Mouse (Mus musculus) megakaryocyte, adult 5-6 weeks (primary cell): ENCODE results near the gene Abcc3. TPM values are rescaled to one million over a fixed set of nuclear protein-coding genes. Genes with fewer than 3 reads are reported as not detected.

Source experiments
- ATAC-seq: 2 replicates; pipeline ENCODE4 v1.8.0; 2016; ENCODE audit warnings: mild to moderate bottlenecking, inconsistent platforms; ENCODE audit not compliant: poor library complexity, severe bottlenecking
- total RNA-seq, 2 experiments: library from RNA; stranded (forward) in 1 of 2; stranded (reverse) in 1 of 2; fragments of 153-499, 151-499 nt in 1 of 2; fragments of 221-1000, 200-1000 nt in 1 of 2; gene quantifications; 2 replicates each; pipeline versions ENCODE4 v1.2.3 to v1.2.4; 2015 to 2017

Gene Abcc3
- total RNA-seq, 2 experiments from 2014 or later: 1.1 to 1.8 TPM

DNA sequence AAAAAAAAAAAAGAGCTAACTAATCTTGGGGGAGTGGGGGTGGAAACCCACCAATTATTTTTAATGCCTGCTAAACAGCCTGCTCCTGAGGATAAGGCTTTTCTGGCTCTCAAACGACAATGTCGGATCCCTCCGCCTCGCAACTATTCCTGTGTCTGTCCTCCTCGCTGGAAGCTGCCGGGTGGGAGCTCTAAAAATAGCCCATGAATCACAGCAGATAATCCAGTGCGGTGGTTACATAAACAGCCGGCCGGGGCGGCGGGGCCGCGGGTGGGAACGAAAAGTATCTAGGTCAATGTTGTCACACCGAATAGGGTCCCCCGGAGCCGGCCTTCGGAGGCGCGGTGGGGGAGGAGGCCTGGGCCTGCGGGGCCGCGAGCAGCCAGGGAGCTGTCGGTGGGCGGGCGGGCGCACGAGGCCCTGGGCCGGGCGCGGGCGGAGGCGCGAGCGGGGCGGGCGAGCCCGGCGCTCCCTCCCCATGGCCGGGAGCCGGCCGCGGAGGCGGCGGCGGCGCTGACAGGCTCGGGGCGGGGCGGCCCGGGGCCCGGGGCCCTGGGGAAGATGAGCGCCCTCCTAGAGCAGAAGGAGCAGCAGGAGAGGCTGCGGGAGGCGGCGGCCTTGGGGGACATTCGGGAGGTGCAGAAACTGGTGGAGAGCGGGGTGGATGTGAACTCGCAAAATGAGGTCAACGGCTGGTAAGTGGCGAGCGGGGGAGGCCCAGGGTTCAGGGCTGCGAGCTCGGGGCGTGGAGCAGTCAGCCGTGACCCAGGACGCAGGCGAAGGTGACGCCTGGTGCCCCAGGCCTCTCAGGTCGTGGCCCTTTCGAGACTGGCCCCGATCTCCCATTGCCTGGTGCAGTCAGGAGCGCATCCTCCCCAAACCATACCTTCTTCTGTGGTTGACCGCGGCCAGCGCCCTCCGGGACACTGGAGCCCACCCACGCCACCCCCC, 64.8 kb downstream of the Abcc3 start, which contains the start of gene Ankrd40:
Ankrd40 (plus strand) TSS at position 309 of the 951 bp plus-strand sequence.
- ATAC-seq: peak; percentile 92

GRCm38 (mm10) chr11:94326961-94327411, 65.8 kb downstream of the Abcc3 start:
- no peak for ATAC-seq

GRCm38 (mm10) chr11:94324618-94325017, 68.2 kb downstream of the Abcc3 start:
- no peak for ATAC-seq

GRCm38 (mm10) chr11:94323271-94323925, 69.4 kb downstream of the Abcc3 start:
- no peak for ATAC-seq

- ATAC-seq: no peak
Measured at GRCm38 (mm10) chr11:94322636-94323035, 70.2 kb downstream of the Abcc3 start.

- peak; percentile 95 for ATAC-seq
Measured at GRCm38 (mm10) chr11:94321931-94322400, 70.8 kb downstream of the Abcc3 start, which contains the start of gene Luc7l3. TSS of gene Luc7l3 (minus strand) at chr11:94321988.

- peak; percentile 68 for ATAC-seq
Measured at GRCm38 (mm10) chr11:94320969-94321930, 71.5 kb downstream of the Abcc3 start.

DNA sequence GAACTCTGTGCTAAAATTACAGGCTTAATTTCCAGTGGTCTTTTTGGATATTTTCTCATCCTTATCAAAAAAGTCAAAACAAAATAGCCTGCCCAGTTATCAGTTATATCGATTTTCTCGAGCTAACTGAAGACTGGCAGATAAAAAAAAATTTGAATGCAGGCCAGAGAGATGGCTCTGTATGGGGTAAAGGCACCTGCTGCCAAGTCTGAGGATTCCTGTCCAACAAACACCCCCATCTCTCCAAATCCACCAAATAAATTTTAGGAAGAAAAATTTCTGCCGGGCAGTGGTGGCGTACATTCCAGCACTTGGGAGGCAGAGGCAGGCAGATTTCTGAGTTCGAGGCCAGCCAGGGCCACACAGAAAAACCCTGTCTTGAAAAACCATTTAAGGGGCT, 74.7 kb downstream of the Abcc3 start:
- no peak for ATAC-seq

- ATAC-seq: no peak
Measured at GRCm38 (mm10) chr11:94317515-94317914, 75.3 kb downstream of the Abcc3 start.

DNA sequence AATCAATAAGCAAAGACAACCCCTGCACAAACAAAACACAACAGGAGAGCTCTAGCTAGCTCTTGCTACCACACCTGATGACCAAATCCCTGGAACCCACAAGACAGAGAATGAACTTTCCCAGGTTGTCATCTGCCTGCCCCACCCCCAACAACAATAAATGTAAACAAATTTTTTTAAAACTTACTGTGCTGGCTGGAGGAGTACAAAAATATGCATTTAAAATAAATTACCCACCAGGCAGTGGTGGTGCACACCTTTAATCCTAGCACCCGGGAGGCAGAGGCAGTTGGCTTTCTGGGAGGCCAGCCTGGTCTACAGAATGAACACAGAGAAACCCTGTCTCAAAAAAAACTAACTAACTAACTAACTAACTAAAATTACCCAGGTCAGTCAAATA, 75.8 kb downstream of the Abcc3 start:
- ATAC-seq: no peak

- no peak for ATAC-seq
Measured at GRCm38 (mm10) chr11:94316528-94316927, 76.3 kb downstream of the Abcc3 start.

- no peak for ATAC-seq
Measured at GRCm38 (mm10) chr11:94315308-94315707, 77.5 kb downstream of the Abcc3 start.

- no peak for ATAC-seq
Measured at GRCm38 (mm10) chr11:94314098-94314652, 78.6 kb downstream of the Abcc3 start.

- no peak for ATAC-seq
Measured at GRCm38 (mm10) chr11:94312733-94313132, 80.1 kb downstream of the Abcc3 start.

DNA sequence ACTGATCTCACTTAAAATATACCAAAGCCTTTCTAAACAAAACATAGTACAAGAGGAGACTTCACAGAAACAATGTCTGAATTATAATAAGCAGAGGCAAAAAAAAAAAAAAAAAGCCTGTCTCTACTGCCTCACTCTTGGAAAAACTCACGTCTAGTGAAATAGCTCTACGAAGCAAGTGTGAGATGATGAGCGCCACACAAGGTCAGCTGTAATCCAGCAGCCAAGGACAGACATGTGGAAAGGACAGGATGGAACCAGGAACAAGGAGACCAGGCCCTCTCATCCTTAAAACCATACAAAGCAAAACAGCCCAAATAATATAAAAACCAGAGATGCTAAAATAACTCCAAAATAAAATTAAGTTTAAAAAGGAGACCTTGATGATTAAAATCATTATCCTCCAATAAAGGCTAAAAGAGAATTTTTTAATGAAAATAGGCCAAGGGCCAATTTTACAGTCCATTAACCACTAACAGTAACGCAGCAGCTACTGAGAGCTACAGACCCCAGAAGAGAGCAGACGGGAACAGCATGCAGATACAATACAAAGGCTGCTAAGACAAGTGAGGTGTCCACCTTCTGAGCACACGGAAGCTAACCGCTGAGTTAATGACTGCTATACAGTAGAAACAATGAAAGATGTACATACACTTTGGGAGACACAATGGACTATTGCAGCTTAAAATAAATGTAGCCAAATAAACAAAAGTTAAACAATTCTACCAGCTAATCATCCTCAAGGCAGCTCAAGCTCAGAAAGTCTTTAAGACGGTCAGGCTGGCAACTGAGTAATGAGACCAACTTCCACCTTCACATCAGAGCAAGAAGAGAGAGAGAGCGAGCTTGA, 97.6 kb downstream of the Abcc3 start:
- no peak for ATAC-seq
